Mouse (Mus musculus): Measurements from ENCODE around the gene Foxo1.

The Foxo1 gene

DNA sequence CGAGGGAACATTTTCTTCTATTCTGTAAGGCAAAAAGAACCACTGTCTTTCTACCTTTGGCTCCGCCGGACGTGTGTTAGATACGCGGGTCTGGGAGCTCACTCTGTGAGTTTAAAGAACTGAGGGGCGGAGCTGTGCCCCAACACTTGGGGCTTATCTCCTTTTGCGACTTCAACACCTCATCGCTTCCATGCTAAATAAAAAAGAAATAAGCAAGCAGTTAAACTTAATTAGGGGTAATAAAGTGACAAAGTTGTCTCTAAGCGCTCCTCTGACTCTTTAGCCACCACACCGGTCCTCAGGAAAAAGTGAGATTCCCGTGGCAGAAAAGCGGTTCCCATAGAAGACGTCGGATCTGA lies 864 bp upstream of the Foxo1 start:
- in situ Hi-C loops (cut with MboI): loop anchor here (5.0 to 10.0 kb wide), 3 partner anchors 178 to 365 kb away; no protein-coding TSS in a partner anchor

DNA sequence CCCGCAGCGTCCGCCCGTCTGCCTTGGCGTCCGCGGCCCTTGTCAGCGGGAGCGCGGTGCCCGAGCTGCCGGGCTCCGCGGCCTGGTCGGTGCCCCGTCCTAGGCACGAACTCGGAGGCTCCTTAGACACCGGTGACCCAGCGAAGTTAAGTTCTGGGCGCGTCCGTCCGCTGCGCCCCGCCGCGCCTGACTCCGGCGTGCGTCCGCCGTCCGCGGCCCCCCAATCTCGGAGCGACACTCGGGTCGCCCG lies 276 bp downstream of the Foxo1 start:
- in situ Hi-C loops (cut with MboI): loop anchor here (5.0 to 10.0 kb wide), 3 partner anchors 176 to 364 kb away; no protein-coding TSS in a partner anchor

- in situ Hi-C loops (cut with MboI): loop anchor here (5.0 to 10.0 kb wide), 3 partner anchors 176 to 363 kb away; no protein-coding TSS in a partner anchor
These were observed 789 bp downstream of the Foxo1 start for GRCm38 (mm10) chr3:52268737-52269513.

DNA sequence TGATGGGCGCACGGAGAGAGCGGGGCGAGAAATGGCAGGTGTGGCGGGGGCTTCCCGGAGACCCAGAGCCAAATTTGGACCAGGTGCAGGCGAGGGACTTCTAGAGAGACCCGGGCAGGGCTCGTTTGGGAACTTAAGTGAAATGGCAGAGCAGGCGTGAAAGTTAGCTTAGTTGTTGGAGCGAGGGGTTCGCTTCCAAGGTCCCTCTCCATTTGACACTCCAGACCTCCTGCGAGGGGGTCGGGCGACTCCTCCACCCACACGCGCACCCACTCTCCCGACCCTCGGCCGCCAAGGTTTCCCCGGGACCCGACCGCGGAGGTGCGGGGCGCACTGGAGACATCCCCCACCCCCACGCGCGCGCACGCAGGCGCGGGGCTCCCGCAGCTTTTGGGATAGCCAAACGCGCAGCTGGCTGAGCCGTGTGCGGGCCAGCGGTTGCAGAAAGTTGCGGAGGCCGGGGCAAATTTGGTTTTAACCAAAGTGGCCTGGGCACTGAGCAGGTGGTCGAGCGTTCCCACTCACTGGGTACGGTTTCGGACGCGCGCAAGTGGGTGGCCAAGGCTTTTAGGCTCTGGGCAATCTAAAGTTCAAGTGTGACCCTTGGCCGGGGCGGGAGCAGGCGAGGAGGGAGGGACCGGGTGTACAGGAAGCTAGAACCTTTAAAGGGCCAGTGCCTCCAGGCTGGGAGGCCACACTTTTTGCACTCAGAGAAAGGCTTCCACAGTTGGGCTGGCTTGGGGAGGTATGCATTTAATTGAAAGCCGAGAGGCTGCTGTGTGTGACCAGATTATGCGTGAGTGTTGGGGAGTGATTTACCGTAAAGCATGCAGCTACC lies 1.6 kb downstream of the Foxo1 start:
- in situ Hi-C loops (cut with MboI): loop anchor here (5.0 to 10.0 kb wide), 3 partner anchors 175 to 363 kb away; no protein-coding TSS in a partner anchor

GRCm38 (mm10) chr3:52270511-52270910 lies 2.4 kb downstream of the Foxo1 start:
- in situ Hi-C loops (cut with MboI): no loop called here

GRCm38 (mm10) chr3:52271376-52271775 lies 3.2 kb downstream of the Foxo1 start:
- in situ Hi-C loops (cut with MboI): no loop called here

DNA sequence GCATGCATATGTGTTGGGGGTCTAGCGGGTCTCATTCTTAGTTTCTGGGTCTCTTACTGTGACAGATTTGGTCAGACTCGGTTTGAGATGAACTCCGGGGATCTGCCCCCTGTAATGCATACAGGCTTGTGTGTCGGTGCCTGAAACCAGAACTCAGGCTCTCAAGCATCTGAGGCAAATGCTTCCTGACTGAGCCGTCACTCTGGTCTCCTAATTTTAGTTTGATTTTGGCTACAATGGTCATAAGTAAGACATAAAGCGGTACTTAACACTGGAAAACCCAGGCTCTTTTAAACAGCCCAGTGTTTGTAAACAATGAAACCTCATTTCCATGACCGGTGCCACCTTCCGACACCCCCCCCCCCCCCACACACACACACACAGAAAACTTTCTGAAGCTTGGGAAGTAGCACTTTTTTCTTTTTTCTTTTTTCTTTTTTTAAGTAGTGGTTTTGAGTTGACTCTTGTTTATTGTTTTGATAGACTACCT lies 4.3 kb downstream of the Foxo1 start:
- in situ Hi-C loops (cut with MboI): no loop called here

DNA sequence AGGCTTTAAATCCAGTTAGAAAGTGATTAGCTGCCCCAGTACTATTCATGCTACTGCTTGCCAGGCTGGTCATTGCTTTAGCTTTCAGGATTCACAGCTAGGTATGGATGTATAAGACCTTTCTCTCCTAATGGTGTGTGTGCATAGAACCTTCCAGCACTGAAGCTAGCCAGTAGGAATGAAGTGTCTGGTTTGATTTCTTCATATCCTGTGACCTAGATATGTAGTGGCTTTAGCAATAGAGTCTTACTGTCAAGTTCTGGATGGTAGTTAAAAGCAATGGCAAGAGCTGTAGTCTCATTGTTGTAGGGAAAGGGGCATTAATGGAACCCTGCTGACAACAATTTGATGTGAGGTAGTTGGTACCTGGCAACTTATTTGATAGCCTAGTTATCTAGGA lies 6.3 kb downstream of the Foxo1 start:
- in situ Hi-C loops (cut with MboI): no loop called here

GRCm38 (mm10) chr3:52275037-52275555 lies 7.0 kb downstream of the Foxo1 start:
- in situ Hi-C loops (cut with MboI): no loop called here

DNA sequence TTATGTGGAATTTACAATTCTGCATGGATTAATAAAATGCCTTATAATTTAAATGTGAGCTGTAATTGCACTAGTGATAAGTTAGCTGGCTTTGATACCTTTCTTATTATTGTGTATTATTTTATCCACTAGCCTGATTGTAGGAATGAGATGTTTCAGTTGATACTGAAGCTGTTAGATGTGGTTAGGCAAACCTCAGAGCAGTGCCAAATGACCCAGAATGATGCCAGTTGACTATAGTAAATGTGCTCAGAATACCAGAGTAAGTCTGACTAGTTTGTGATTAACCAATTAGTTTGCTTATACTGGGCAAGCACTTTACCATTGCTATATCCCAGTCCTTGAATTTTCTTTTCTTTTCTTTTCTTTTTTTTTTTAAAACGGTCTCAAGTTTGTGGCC lies 12.5 kb downstream of the Foxo1 start:
- in situ Hi-C loops (cut with MboI): no loop called here

DNA sequence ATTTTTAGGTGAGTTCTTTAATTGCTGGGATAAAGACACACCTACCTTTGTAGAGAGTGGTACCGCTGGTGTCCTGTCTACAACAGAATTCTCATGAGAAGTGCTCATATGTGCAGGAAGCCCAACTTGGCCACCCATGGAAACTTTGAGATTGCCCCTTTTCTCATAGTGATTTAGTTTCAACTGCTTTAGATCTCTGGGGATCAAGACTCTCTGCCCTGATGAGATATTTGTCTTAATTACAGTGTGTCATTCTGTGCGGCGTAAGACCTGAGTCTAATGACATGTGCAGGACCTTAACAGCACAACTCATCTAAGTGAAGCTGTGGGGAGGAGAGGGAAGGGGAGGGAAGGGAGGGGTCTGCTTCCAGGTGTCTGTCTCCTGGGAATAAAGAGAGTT lies 13.7 kb downstream of the Foxo1 start:
- in situ Hi-C loops (cut with MboI): no loop called here

DNA sequence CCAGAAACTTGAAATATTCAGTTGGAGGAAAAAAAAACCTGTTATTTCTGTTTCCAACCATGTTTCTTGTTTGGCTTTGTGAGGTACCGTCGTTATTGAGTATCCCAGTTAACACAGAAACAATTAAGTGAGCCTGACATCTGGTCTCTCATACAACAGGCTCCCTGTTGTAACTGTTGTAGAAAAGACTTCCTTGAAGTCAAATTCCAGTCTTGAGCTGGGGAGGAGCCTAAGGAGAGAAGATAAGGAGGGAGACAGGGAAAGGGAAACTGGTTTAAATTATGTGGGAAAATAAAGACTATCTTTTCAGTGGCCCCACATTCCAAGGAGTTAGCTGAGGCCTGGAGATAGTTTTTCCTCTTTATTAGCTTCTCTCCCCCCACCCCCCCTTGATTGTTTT lies 14.2 kb downstream of the Foxo1 start:
- in situ Hi-C loops (cut with MboI): no loop called here

GRCm38 (mm10) chr3:52283521-52283920 lies 15.4 kb downstream of the Foxo1 start:
- in situ Hi-C loops (cut with MboI): no loop called here

- in situ Hi-C loops (cut with MboI): no loop called here
These were observed 22.7 kb downstream of the Foxo1 start for GRCm38 (mm10) chr3:52290811-52291210.

GRCm38 (mm10) chr3:52292498-52292897 lies 24.4 kb downstream of the Foxo1 start:
- in situ Hi-C loops (cut with MboI): no loop called here

DNA sequence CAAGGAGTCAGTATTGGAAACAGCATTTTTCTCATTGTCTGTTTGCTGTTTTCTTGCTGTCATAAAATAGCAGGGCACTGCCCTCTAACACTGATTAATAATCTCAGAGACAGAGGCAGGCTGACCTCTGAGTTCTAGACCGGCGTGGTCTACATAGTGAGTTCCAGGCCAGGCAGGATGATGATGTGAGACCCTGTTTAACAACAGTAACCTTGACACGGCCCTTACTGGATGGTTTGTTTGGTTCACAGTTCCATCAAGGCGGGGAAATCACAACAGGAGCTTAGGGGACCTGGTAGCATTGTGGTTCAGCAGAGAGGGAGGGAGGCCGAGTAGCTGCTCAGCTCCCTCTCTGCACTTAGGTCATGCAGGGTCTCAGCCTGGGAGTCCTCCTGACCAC lies 25.8 kb downstream of the Foxo1 start:
- in situ Hi-C loops (cut with MboI): no loop called here

- in situ Hi-C loops (cut with MboI): no loop called here
These were observed 27.6 kb downstream of the Foxo1 start for GRCm38 (mm10) chr3:52295688-52296087.

DNA sequence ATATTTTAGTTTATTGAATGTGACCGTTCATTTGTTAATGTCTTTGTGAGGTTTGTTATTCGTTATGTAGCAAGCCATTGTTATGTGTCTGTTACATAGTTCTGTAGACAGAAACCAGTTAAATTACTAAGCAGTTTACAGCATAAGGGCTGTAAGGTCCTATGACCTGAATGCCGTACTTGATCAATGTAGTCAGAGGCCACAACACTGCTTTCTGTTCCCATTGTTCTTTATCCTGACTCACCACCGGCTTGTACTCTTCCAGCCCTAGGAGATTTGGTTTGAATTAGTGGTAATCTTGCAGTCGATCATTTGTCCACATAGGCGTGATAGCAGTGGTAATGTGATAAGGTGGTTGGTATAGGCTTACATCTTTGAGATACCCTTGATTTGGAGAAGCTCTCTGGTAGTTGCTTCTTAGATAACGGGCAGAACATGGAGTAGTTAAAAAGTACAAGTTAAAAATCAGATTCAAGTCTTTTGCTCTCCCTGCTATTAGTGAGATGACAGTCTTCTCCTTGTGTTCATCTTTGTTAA lies 28.2 kb downstream of the Foxo1 start:
- in situ Hi-C loops (cut with MboI): no loop called here

DNA sequence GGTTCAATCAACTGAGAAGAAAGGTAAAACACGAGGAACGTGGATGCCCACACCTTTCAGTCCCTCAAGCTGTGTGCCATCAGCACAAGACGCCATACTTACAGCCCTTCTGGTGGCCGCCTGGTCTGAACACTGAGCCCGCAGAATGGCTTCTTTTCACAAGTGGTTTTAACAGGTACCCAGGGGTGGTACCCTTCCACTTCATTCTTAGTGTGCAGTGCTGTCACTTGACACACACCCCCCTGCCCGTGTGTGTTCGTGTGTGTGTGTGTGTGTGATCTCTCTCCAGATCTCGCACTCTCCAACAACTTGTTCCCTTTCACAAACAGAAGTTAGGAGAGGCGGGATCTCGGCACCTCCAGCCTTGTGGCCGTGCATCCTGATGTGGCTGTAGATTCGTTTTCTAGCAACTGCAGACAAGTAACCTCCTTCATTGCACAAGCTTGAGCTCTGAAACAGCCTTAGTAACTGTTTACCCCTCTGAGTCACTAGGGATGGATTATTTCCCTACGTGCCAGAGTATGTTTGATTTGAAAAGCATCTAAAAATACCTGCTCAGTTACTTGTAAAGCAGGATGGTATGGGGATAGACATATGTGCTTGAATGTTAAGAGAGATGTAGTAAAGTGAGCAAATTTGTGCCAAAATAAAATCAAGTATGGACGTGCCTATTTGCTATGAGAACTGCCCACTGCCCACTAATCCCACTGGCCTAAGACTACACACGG lies 29.3 kb downstream of the Foxo1 start:
- in situ Hi-C loops (cut with MboI): no loop called here

DNA sequence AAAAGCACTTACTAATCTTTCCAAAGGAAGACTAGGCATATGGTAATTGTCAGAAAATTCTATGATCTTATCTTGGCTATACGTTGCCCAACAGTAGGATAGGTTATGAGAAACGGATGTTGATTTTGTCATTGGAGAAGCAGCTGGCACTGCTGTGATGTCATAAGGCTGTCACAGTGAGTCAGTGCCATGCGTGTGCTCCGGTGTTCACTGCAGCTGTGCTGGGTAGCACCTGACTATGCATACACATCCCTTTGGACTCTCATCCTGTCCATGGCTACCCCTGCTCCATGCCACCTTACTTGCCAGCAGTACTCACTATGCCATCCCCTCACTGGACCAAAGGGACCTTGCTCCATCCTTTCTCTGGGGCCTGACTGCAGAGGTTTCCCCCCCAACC lies 30.5 kb downstream of the Foxo1 start:
- in situ Hi-C loops (cut with MboI): no loop called here

GRCm38 (mm10) chr3:52299376-52299775 lies 31.2 kb downstream of the Foxo1 start:
- in situ Hi-C loops (cut with MboI): no loop called here

DNA sequence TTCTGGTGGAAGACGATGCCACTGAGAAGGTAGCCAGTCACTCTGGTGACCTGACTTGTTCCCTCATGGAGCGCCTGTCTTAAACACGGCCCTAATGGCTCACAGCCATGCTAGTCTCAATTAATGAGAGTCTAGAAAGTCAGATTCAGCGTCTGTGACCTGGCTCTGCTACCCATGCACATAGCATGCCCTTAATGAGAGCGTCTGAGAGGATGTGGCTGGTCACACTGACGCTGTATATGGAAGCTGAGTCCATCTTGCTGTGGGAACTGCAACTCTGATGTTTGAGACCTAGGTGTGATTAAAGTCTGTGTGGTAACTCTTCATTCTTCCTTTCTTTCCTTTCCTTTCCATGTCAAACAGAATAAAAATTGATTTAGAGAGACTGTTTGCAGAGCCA lies 32.4 kb downstream of the Foxo1 start:
- in situ Hi-C loops (cut with MboI): no loop called here
